Mouse (Mus musculus): ENCODE data around the gene Slc39a2. TPM values are rescaled to one million over a fixed set of nuclear protein-coding genes. Genes with fewer than 3 reads are reported as not detected.

Gene Slc39a2
- polyA plus RNA-seq, 1 experiment, result not detected

GRCm38 (mm10) chr14:51896539-51897170 is 4.0 kb downstream of the Slc39a2 start:
- TF ChIP-seq TAL1 (IDR thresholded peaks at IDR 0.05; ENCODE audit: low read length) (no peak), GATA1 (IDR thresholded peaks at IDR 0.05; ENCODE audit: low read length) (no peak)
- peaks cover 25% of the 10 kb centered on the region for H3K4me1 ChIP-seq (ENCODE audit: control insufficient read depth)

GRCm38 (mm10) chr14:51899351-51899750 is 6.7 kb downstream of the Slc39a2 start:
- peaks cover 11% of the 10 kb centered on the region for H3K4me1 ChIP-seq (ENCODE audit: control insufficient read depth)
- no peaks in the 10 kb centered on the region for H3K36me3 ChIP-seq (ENCODE audit: control insufficient read depth)
- no peak overlapping the region for H3K4me3 ChIP-seq (replicated peaks)
- TF ChIP-seq TAL1 (IDR thresholded peaks at IDR 0.05; ENCODE audit: low read length), result no peak
- TF ChIP-seq GATA1 (IDR thresholded peaks at IDR 0.05; ENCODE audit: low read length), result no peak
- no peaks in the 10 kb centered on the region for H3K9me3 ChIP-seq (ENCODE audit: control insufficient read depth, low read length)
- no peaks in the 10 kb centered on the region for H3K27me3 ChIP-seq (ENCODE audit: control insufficient read depth)

More at GRCm38 (mm10) chr14:51896539-51897170, 4.0 kb downstream of the Slc39a2 start:
- no peak overlapping the region for H3K4me3 ChIP-seq (replicated peaks)
- peaks cover 2% of the 10 kb centered on the region for H3K36me3 ChIP-seq (ENCODE audit: control insufficient read depth)
- H3K9me3 ChIP-seq (ENCODE audit: control insufficient read depth, low read length), result no peaks in the 10 kb centered on the region
- H3K27me3 ChIP-seq (ENCODE audit: control insufficient read depth), result no peaks in the 10 kb centered on the region

GRCm38 (mm10) chr14:51902806-51903710 is 10.4 kb downstream of the Slc39a2 start:
- Histone ChIP-seq H3K27me3 (ENCODE audit: control insufficient read depth) (peaks cover 6% of the 10 kb centered on the region), H3K9me3 (ENCODE audit: control insufficient read depth, low read length) (no peaks in the 10 kb centered on the region), H3K36me3 (ENCODE audit: control insufficient read depth) (no peaks in the 10 kb centered on the region; the same call in 1 of the 2 replicates), H3K4me1 (ENCODE audit: control insufficient read depth) (peaks cover 8% of the 10 kb centered on the region), H3K4me3 (replicated peaks) (no peak overlapping the region)
- TF ChIP-seq TAL1 (IDR thresholded peaks at IDR 0.05; ENCODE audit: low read length), result no peak
- no peak for TF ChIP-seq GATA1 (IDR thresholded peaks at IDR 0.05; ENCODE audit: low read length)

GRCm38 (mm10) chr14:51903782-51904181 is 11.1 kb downstream of the Slc39a2 start:
- H3K9me3 ChIP-seq (ENCODE audit: control insufficient read depth, low read length), result no peaks in the 10 kb centered on the region
- no peak for TF ChIP-seq TAL1 (IDR thresholded peaks at IDR 0.05; ENCODE audit: low read length)
- TF ChIP-seq GATA1 (IDR thresholded peaks at IDR 0.05; ENCODE audit: low read length), result no peak

GRCm38 (mm10) chr14:51904706-51905105 is 12.0 kb downstream of the Slc39a2 start:
- Histone ChIP-seq H3K4me3 (replicated peaks) (no peak overlapping the region), H3K36me3 (ENCODE audit: control insufficient read depth) (no peaks in the 10 kb centered on the region; the same call in 1 of the 2 replicates), H3K9me3 (ENCODE audit: control insufficient read depth, low read length) (no peaks in the 10 kb centered on the region), H3K4me1 (ENCODE audit: control insufficient read depth) (peaks cover 8% of the 10 kb centered on the region), H3K27me3 (ENCODE audit: control insufficient read depth) (peaks cover 6% of the 10 kb centered on the region)
- TF ChIP-seq TAL1 (IDR thresholded peaks at IDR 0.05; ENCODE audit: low read length) (no peak), GATA1 (IDR thresholded peaks at IDR 0.05; ENCODE audit: low read length) (no peak)

More at GRCm38 (mm10) chr14:51903782-51904181, 11.1 kb downstream of the Slc39a2 start:
- H3K4me3 ChIP-seq (replicated peaks), result no peak overlapping the region
- no peaks in the 10 kb centered on the region; the same call in 1 of the 2 replicates for H3K36me3 ChIP-seq (ENCODE audit: control insufficient read depth)
- H3K4me1 ChIP-seq (ENCODE audit: control insufficient read depth), result peaks cover 8% of the 10 kb centered on the region
- peaks cover 6% of the 10 kb centered on the region for H3K27me3 ChIP-seq (ENCODE audit: control insufficient read depth)

GRCm38 (mm10) chr14:51906102-51906501 is 13.4 kb downstream of the Slc39a2 start:
- no peaks in the 10 kb centered on the region; the same call in 1 of the 2 replicates for H3K36me3 ChIP-seq (ENCODE audit: control insufficient read depth)
- no peak overlapping the region for H3K4me3 ChIP-seq (replicated peaks)
- TF ChIP-seq GATA1 (IDR thresholded peaks at IDR 0.05; ENCODE audit: low read length) (no peak), TAL1 (IDR thresholded peaks at IDR 0.05; ENCODE audit: low read length) (no peak)
- H3K27me3 ChIP-seq (ENCODE audit: control insufficient read depth), result peaks cover 7% of the 10 kb centered on the region
- no peaks in the 10 kb centered on the region for H3K9me3 ChIP-seq (ENCODE audit: control insufficient read depth, low read length)
- peaks cover 8% of the 10 kb centered on the region for H3K4me1 ChIP-seq (ENCODE audit: control insufficient read depth)

GRCm38 (mm10) chr14:51911301-51911700 is 18.6 kb downstream of the Slc39a2 start:
- no peaks in the 10 kb centered on the region for H3K36me3 ChIP-seq (ENCODE audit: control insufficient read depth)
- no peak overlapping the region for H3K4me3 ChIP-seq (replicated peaks)
- TF ChIP-seq TAL1 (IDR thresholded peaks at IDR 0.05; ENCODE audit: low read length) (no peak), GATA1 (IDR thresholded peaks at IDR 0.05; ENCODE audit: low read length) (no peak)
- H3K4me1 ChIP-seq (ENCODE audit: control insufficient read depth), result peaks cover 18% of the 10 kb centered on the region
- peaks cover 50% of the 10 kb centered on the region for H3K27me3 ChIP-seq (ENCODE audit: control insufficient read depth)
- H3K9me3 ChIP-seq (ENCODE audit: control insufficient read depth, low read length), result no peaks in the 10 kb centered on the region

GRCm38 (mm10) chr14:51912391-51913061 is 19.8 kb downstream of the Slc39a2 start:
- Histone ChIP-seq H3K27me3 (ENCODE audit: control insufficient read depth) (peaks cover 46% of the 10 kb centered on the region), H3K9me3 (ENCODE audit: control insufficient read depth, low read length) (no peaks in the 10 kb centered on the region), H3K36me3 (ENCODE audit: control insufficient read depth) (no peaks in the 10 kb centered on the region), H3K4me1 (ENCODE audit: control insufficient read depth) (peaks cover 13% of the 10 kb centered on the region), H3K4me3 (replicated peaks) (peak overlapping the region; percentile 54)
- TF ChIP-seq GATA1 (IDR thresholded peaks at IDR 0.05; ENCODE audit: low read length) (no peak), TAL1 (IDR thresholded peaks at IDR 0.05; ENCODE audit: low read length) (no peak)

Data from erythroblast, embryonic 14.5 days (primary cell).